30 mouse cellular contexts compared by ENCODE assay signal in the genomic region with DNA sequence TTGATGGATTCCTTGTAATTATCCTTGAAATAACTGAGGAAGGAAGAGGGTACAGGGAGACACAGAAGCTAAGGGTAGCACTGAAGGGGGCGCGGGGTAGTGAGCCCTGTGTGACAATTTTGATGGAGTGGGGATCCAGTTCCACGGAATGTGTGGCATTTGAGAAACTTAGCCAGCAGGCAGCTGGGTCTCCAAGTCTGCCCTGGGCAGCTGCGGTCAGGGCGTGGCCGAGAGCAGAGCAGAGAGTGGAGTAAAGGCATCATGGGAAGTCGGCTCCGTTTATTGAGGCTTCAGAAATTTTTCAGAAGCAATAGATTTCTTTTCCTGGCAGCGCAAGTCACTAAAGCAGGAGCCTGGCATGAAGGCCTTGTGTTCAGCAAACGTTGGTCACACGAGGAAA. TPM values are rescaled to one million over a fixed set of nuclear protein-coding genes. Genes with fewer than 3 reads are reported as not detected.
DNase-seq lines count a peak whose midpoint lies in the region; ATAC-seq and TF ChIP-seq lines count a peak whose summit lies in the region.
"Had no signal": no experiment of that assay in that cellular context is flagged by ENCODE, and none has a peak within 500 bp of the region (broad histone marks: within the 10 kb centered on the region; RNA-seq: fewer than 3 reads in every experiment).

No protein-coding gene starts in this region.

- no peak overlapping the region for H3K4me3 ChIP-seq in neural tube, embryonic 13.5 days
- H3K4me3 ChIP-seq in stomach, postnatal 0 days (ENCODE audit: low read depth, low read length) = no peak overlapping the region
- H3K4me3 ChIP-seq: embryonic facial prominence, embryonic 13.5 days; heart, adult 2 months; hindbrain, embryonic 13.5 days; stomach, embryonic 15.5 days had no signal

- no peaks in the 10 kb centered on the region for H3K36me3 ChIP-seq in neural tube, embryonic 13.5 days
- no peaks in the 10 kb centered on the region for H3K36me3 ChIP-seq in stomach, postnatal 0 days (ENCODE audit: control insufficient read depth, insufficient read depth, low read length)
- H3K36me3 ChIP-seq: embryonic facial prominence, embryonic 13.5 days; hindbrain, embryonic 13.5 days; stomach, embryonic 15.5 days had no signal

- DNase-seq in embryo, embryonic 10 days (ENCODE audit: low spot score) = peak; percentile 17
- no peak for DNase-seq in embryo, embryonic 10.5 days (ENCODE audit: low spot score)
- DNase-seq in gastrocnemius, postnatal 14 days = peak; percentile 56
- no peak for DNase-seq in gastrocnemius, postnatal 36 days
- no peak for DNase-seq in neural tube, embryonic 10.5 days (ENCODE audit: extremely low spot score, low spot score)
- DNase-seq in stomach, postnatal 0 days (ENCODE audit: low spot score) = peak; percentile 31
- DNase-seq in retina, embryonic 14.5 days (ENCODE audit: low spot score) = no peak
- DNase-seq: adrenal gland, postnatal 25 days; cerebellum, adult 8-10 months; heart, adult 2 months; kidney, postnatal 4 days; lung, embryonic 14.5 days; midbrain, embryonic 14.5 days; right cerebral cortex, adult 18-20 months; right cerebral cortex, postnatal 4 days; thymus, adult 18-20 months; thymus, postnatal 36 days had no signal

- TF ChIP-seq EP300 in stomach, postnatal 0 days (optimal IDR thresholded peaks at IDR 0.05) = no peak

- H3K27ac ChIP-seq in neural tube, embryonic 13.5 days (replicated peaks) = 0 out of 2 replicates have a peak overlapping the region, but pooled peaks have one; percentile 18
- H3K27ac ChIP-seq in stomach, postnatal 0 days (replicated peaks) = no peak overlapping the region
- H3K27ac ChIP-seq: embryonic facial prominence, embryonic 13.5 days; heart, adult 2 months; hindbrain, embryonic 13.5 days; liver, embryonic 14.5 days; stomach, embryonic 15.5 days had no signal

- intact Hi-C loops in gastrocnemius, postnatal 14 days (cut with DNase I; ENCODE audit: low total_unique reads) = no loop called here
- intact Hi-C loops in gastrocnemius, postnatal 36 days (cut with DNase I) = no loop called here

- WGBS in neural tube, embryonic 13.5 days = 78% methylated on average over 11 of the region's 11 CpGs
- WGBS in stomach, postnatal 0 days = 42% methylated on average over 11 of the region's 11 CpGs

- ATAC-seq in neural tube, embryonic 13.5 days (ENCODE audit: low read depth) = no peak
- ATAC-seq in stomach, postnatal 0 days (ENCODE audit: low FRiP score, low TSS enrichment) = no peak
- ATAC-seq: CD4-positive, CD25-positive, alpha-beta regulatory T cell, adult 4 months; forebrain, embryonic 16.5 days had no signal

- no peaks in the 10 kb centered on the region for H3K27me3 ChIP-seq in neural tube, embryonic 13.5 days
- H3K27me3 ChIP-seq in stomach, postnatal 0 days (ENCODE audit: control insufficient read depth, insufficient read depth, low read length) = no peaks in the 10 kb centered on the region
- H3K27me3 ChIP-seq: embryonic facial prominence, embryonic 13.5 days; hindbrain, embryonic 13.5 days; stomach, embryonic 15.5 days had no signal

- H3K4me1 ChIP-seq in neural tube, embryonic 13.5 days (replicated peaks) = peaks cover 27% of the 10 kb centered on the region
- no peaks in the 10 kb centered on the region for H3K4me1 ChIP-seq in stomach, postnatal 0 days (replicated peaks; ENCODE audit: control insufficient read depth, insufficient read depth)

- H3K9me3 ChIP-seq in neural tube, embryonic 13.5 days = no peaks in the 10 kb centered on the region
- no peaks in the 10 kb centered on the region for H3K9me3 ChIP-seq in stomach, postnatal 0 days (ENCODE audit: control insufficient read depth, low read length)
- H3K9me3 ChIP-seq: embryonic facial prominence, embryonic 13.5 days; hindbrain, embryonic 13.5 days; stomach, embryonic 15.5 days had no signal

- no peak for TF ChIP-seq CTCF in stomach, postnatal 0 days (IDR thresholded peaks at IDR 0.05; ENCODE audit: low read depth)

- H3K4me2 ChIP-seq in neural tube, embryonic 13.5 days = no peak overlapping the region
- no peak overlapping the region for H3K4me2 ChIP-seq in stomach, postnatal 0 days (replicated peaks; ENCODE audit: low read depth)
- H3K4me2 ChIP-seq: embryonic facial prominence, embryonic 13.5 days; hindbrain, embryonic 13.5 days; lung, embryonic 14.5 days; stomach, embryonic 15.5 days had no signal

- no peak overlapping the region for H3K9ac ChIP-seq in neural tube, embryonic 13.5 days
- no peak overlapping the region for H3K9ac ChIP-seq in stomach, postnatal 0 days (ENCODE audit: low read length)
- H3K9ac ChIP-seq: embryonic facial prominence, embryonic 13.5 days; hindbrain, embryonic 13.5 days; liver, embryonic 14.5 days; lung, embryonic 14.5 days; stomach, embryonic 15.5 days had no signal

RNA-seq across cellular contexts. Expression of gene Spg20, which starts 12.9 kb away (rescaled TPM):
- 10 to 100 TPM; 28.4 to 30.5 TPM for total RNA-seq in gastrocnemius, postnatal 14 days (2021)
- 10 to 100 TPM; 22.9 to 28.9 TPM for total RNA-seq in gastrocnemius, postnatal 36 days (2021)
- polyA plus RNA-seq in neural tube, embryonic 13.5 days (2015; fragmentation: Nextera tagmentation; extraction: Ambion mirVana) = 20.2 and 24.8 TPM in 2 replicates
- 14.4 and 16.1 TPM in 2 replicates for polyA plus RNA-seq in stomach, postnatal 0 days (2015; fragmentation: Nextera tagmentation; extraction: Ambion mirVana)

RNA-seq across cellular contexts. Expression of gene Ccdc169, which starts 38.1 kb away (rescaled TPM):
- not detected for total RNA-seq in gastrocnemius, postnatal 14 days (2021)
- total RNA-seq in gastrocnemius, postnatal 36 days (2021) = under 1 TPM in 1 of 2 experiments, not detected in 1; 0.08 TPM
- not detected in 2 replicates for polyA plus RNA-seq in neural tube, embryonic 13.5 days (2015; fragmentation: Nextera tagmentation; extraction: Ambion mirVana)
- 0.05 TPM in 1 of 2 replicates, not detected in the other for polyA plus RNA-seq in stomach, postnatal 0 days (2015; fragmentation: Nextera tagmentation; extraction: Ambion mirVana)
- total RNA-seq: adrenal gland, postnatal 25 days; heart, adult 2 months; layer of hippocampus, postnatal 14 days; megakaryocyte, adult 5-6 weeks had no signal
- polyA plus RNA-seq: CD4-positive, CD25-positive, alpha-beta regulatory T cell, adult 4 months; heart, adult 2 months; heart, embryonic 14.5 days; intestine, embryonic 14.5 days; kidney, embryonic 16.5 days; liver, embryonic 14.5 days; lung, embryonic 14.5 days had no signal

RNA-seq across cellular contexts. Expression of gene Ccna1, which starts 43.7 kb away (rescaled TPM):
- not detected for total RNA-seq in gastrocnemius, postnatal 14 days (2021)
- not detected for total RNA-seq in gastrocnemius, postnatal 36 days (2021)
- polyA plus RNA-seq in neural tube, embryonic 13.5 days (2015; fragmentation: Nextera tagmentation; extraction: Ambion mirVana) = 0.56 and 0.66 TPM in 2 replicates
- 0.32 and 0.67 TPM in 2 replicates for polyA plus RNA-seq in stomach, postnatal 0 days (2015; fragmentation: Nextera tagmentation; extraction: Ambion mirVana)
- total RNA-seq: adrenal gland, postnatal 25 days; heart, adult 2 months; heart, postnatal 25 days; megakaryocyte, adult 5-6 weeks had no signal
- polyA plus RNA-seq: CD4-positive, CD25-positive, alpha-beta regulatory T cell, adult 4 months had no signal

Comparison
In these comparisons a context has a peak if more than half of its experiments do, and no peak if none do; other contexts are left out.
1. DNase-seq: peak in embryo, embryonic 10 days (single experiment), gastrocnemius, postnatal 14 days (single experiment) and stomach, postnatal 0 days (single experiment); none in embryo, embryonic 10.5 days (single experiment), gastrocnemius, postnatal 36 days (0 of 2), neural tube, embryonic 10.5 days (single experiment) and retina, embryonic 14.5 days (single experiment).